Mouse (Mus musculus): ENCODE results near the gene Cdkal1. TPM values are rescaled to one million over a fixed set of nuclear protein-coding genes. Genes with fewer than 3 reads are reported as not detected.

Cdkal1 gene
- polyA plus RNA-seq, 1 experiment: 1.2 TPM

DNA sequence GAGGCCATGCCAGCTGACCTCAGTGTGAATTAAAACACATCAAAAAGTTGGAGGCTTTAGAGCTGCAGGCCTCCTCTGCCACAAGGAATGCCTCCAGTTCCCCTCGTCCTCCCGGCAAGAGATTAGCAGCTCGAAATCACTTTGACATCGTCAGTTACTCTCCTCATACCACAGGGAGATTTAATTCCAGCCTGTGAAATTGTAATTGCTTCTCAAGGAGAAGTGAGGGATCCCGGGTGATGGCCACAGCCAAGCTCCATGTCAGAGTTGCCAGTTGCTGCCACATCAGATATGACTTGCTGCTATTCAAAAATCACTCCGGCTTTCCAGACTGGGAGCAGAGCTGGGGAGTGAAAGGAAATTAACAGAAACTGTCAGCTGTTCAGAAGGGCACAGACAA, 548.1 kb downstream of the Cdkal1 start:
- Histone ChIP-seq H3K27me3 (ENCODE audit: control insufficient read depth, insufficient read depth, low read length) (no peaks in the 10 kb centered on the region), H3K4me1 (ENCODE audit: control insufficient read depth, insufficient read depth, insufficient read length) (no peaks in the 10 kb centered on the region), H3K27ac (ENCODE audit: insufficient read depth, low read length) (no peak overlapping the region), H3K4me3 (ENCODE audit: extremely low read depth, insufficient read depth, insufficient read length) (no peak overlapping the region), H3K36me3 (ENCODE audit: control insufficient read depth, insufficient read depth, low read length) (no peaks in the 10 kb centered on the region)
- 64% methylated on average over 6 of the region's 6 CpGs for WGBS
- TF ChIP-seq POLR2A (IDR thresholded peaks at IDR 0.05; ENCODE audit: low read depth, low read length): no peak
- no peak for TF ChIP-seq CTCF (IDR thresholded peaks at IDR 0.05; ENCODE audit: extremely low read depth, insufficient read depth, insufficient read length, insufficient replicate concordance)
- DNase-seq (ENCODE audit: low read depth in 1 of 2, low spot score in 2 of 2): no peak

DNA sequence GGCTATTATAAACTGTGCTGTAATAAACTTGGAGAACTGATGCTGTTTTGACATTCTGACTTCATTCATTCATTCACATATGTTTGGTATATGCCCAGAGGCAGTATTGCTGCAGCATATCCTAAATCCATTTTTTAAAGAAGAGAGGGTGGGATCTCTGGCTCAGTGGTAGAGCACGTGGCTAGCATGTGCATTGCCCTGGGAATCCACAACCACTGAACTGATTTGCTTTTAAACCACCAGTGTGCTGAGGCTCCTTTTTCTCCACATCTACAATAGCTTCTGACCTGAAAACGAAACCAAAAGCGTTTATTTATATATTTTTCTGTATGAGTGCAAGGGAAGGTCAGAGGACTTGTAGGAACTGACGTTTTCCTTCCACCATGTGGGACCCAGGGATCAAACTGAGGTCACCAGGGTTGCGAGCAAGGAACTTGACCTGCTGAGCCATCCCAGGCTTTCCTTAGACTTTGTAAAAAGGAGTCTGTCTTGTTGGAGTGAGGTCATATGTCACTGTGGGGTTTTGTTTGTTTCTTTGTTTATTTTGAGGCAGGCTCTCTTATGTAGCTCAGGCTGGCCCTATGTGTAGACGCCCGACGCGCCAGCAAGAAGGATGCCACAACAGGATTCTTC, 562.8 kb downstream of the Cdkal1 start:
- WGBS: 65% methylated on average over 9 of the region's 9 CpGs
- no peaks in the 10 kb centered on the region for H3K36me3 ChIP-seq (ENCODE audit: control insufficient read depth, insufficient read depth, low read length)
- no peak overlapping the region for H3K27ac ChIP-seq (ENCODE audit: insufficient read depth, low read length)
- no peak for DNase-seq (ENCODE audit: low read depth in 1 of 2, low spot score in 2 of 2)
- no peaks in the 10 kb centered on the region for H3K27me3 ChIP-seq (ENCODE audit: control insufficient read depth, insufficient read depth, low read length)
- H3K4me1 ChIP-seq (ENCODE audit: control insufficient read depth, insufficient read depth, insufficient read length): no peaks in the 10 kb centered on the region; the same call in 1 of the 2 replicates
- TF ChIP-seq CTCF (IDR thresholded peaks at IDR 0.05; ENCODE audit: extremely low read depth, insufficient read depth, insufficient read length, insufficient replicate concordance): no peak
- no peak for TF ChIP-seq POLR2A (IDR thresholded peaks at IDR 0.05; ENCODE audit: low read depth, low read length)
- H3K4me3 ChIP-seq (ENCODE audit: extremely low read depth, insufficient read depth, insufficient read length): no peak overlapping the region

DNA sequence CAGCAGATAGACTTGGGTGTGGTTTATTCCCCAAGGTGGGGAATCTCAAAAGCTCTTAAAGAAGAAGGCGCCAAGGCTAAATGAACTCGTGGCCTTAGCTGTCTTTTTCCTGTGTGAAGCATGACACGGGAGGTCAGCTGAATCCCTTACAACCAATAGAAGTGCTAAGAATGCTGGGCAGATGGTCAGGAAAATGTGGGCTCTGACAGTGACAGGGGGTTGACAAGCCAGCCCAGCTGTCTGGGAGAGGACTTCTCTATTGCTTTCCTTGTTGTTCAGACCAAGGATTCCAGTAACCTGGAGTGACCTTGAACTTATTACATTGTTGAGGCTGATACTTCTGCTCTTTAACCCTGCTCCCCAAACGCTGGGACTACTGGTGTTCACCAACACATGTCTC, 564.9 kb downstream of the Cdkal1 start:
- no peak for DNase-seq (ENCODE audit: low read depth in 1 of 2, low spot score in 2 of 2)
- Histone ChIP-seq H3K27me3 (ENCODE audit: control insufficient read depth, insufficient read depth, low read length) (no peaks in the 10 kb centered on the region), H3K27ac (ENCODE audit: insufficient read depth, low read length) (no peak overlapping the region), H3K4me1 (ENCODE audit: control insufficient read depth, insufficient read depth, insufficient read length) (no peaks in the 10 kb centered on the region; the same call in 1 of the 2 replicates), H3K4me3 (ENCODE audit: extremely low read depth, insufficient read depth, insufficient read length) (no peak overlapping the region), H3K36me3 (ENCODE audit: control insufficient read depth, insufficient read depth, low read length) (no peaks in the 10 kb centered on the region)
- TF ChIP-seq CTCF (IDR thresholded peaks at IDR 0.05; ENCODE audit: extremely low read depth, insufficient read depth, insufficient read length, insufficient replicate concordance): no peak
- TF ChIP-seq POLR2A (IDR thresholded peaks at IDR 0.05; ENCODE audit: low read depth, low read length): no peak
- 57% methylated on average over 4 of the region's 4 CpGs for WGBS

- WGBS: 65% methylated on average over 3 of the region's 3 CpGs
- H3K4me1 ChIP-seq (ENCODE audit: control insufficient read depth, insufficient read depth, insufficient read length): no peaks in the 10 kb centered on the region
- no peak for DNase-seq (ENCODE audit: low read depth in 1 of 2, low spot score in 2 of 2)
- no peak overlapping the region for H3K4me3 ChIP-seq (ENCODE audit: extremely low read depth, insufficient read depth, insufficient read length)
- H3K27ac ChIP-seq (ENCODE audit: insufficient read depth, low read length): no peak overlapping the region
- TF ChIP-seq POLR2A (IDR thresholded peaks at IDR 0.05; ENCODE audit: low read depth, low read length) (no peak), CTCF (IDR thresholded peaks at IDR 0.05; ENCODE audit: extremely low read depth, insufficient read depth, insufficient read length, insufficient replicate concordance) (no peak)
- no peaks in the 10 kb centered on the region for H3K36me3 ChIP-seq (ENCODE audit: control insufficient read depth, insufficient read depth, low read length)
- H3K27me3 ChIP-seq (ENCODE audit: control insufficient read depth, insufficient read depth, low read length): no peaks in the 10 kb centered on the region
These were observed 570.4 kb downstream of the Cdkal1 start for GRCm38 (mm10) chr13:29285058-29285457.

DNA sequence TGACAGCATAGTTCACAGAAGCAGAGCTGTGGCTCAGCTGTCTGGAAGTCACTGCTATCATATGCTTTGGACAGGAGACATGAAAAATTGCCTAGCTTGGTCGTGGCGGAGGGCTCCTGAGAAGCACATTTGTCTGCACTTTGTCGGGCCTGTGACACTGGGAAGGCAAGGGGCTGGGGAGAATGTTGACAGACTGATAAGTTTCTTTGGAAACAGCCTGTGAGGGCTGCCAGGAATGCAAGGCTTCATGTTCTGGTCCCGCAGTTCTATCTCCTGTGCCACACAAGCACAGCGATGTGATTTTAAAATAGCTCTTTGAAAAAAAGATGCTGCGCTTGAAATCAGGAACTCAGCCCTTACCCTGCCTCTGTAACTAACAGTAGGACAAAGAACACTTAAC, 573.9 kb downstream of the Cdkal1 start:
- DNase-seq (ENCODE audit: low read depth in 1 of 2, low spot score in 2 of 2): no peak
- H3K27me3 ChIP-seq (ENCODE audit: control insufficient read depth, insufficient read depth, low read length): no peaks in the 10 kb centered on the region
- TF ChIP-seq POLR2A (IDR thresholded peaks at IDR 0.05; ENCODE audit: low read depth, low read length): no peak
- no peak for TF ChIP-seq CTCF (IDR thresholded peaks at IDR 0.05; ENCODE audit: extremely low read depth, insufficient read depth, insufficient read length, insufficient replicate concordance)
- H3K4me3 ChIP-seq (ENCODE audit: extremely low read depth, insufficient read depth, insufficient read length): no peak overlapping the region
- WGBS: 80% methylated on average over 6 of the region's 6 CpGs
- no peaks in the 10 kb centered on the region for H3K36me3 ChIP-seq (ENCODE audit: control insufficient read depth, insufficient read depth, low read length)
- H3K27ac ChIP-seq (ENCODE audit: insufficient read depth, low read length): no peak overlapping the region
- H3K4me1 ChIP-seq (ENCODE audit: control insufficient read depth, insufficient read depth, insufficient read length): no peaks in the 10 kb centered on the region

- no peak for TF ChIP-seq POLR2A (IDR thresholded peaks at IDR 0.05; ENCODE audit: low read depth, low read length)
- no peak for TF ChIP-seq CTCF (IDR thresholded peaks at IDR 0.05; ENCODE audit: extremely low read depth, insufficient read depth, insufficient read length, insufficient replicate concordance)
- no peak overlapping the region for H3K4me3 ChIP-seq (ENCODE audit: extremely low read depth, insufficient read depth, insufficient read length)
- no peak for DNase-seq (ENCODE audit: low read depth in 1 of 2, low spot score in 2 of 2)
- no peaks in the 10 kb centered on the region for H3K27me3 ChIP-seq (ENCODE audit: control insufficient read depth, insufficient read depth, low read length)
- H3K27ac ChIP-seq (ENCODE audit: insufficient read depth, low read length): no peak overlapping the region
- WGBS: 82% methylated on average over 4 of the region's 4 CpGs
- H3K36me3 ChIP-seq (ENCODE audit: control insufficient read depth, insufficient read depth, low read length): no peaks in the 10 kb centered on the region
- no peaks in the 10 kb centered on the region for H3K4me1 ChIP-seq (ENCODE audit: control insufficient read depth, insufficient read depth, insufficient read length)
These were observed 577.3 kb downstream of the Cdkal1 start for GRCm38 (mm10) chr13:29278156-29278555.

DNA sequence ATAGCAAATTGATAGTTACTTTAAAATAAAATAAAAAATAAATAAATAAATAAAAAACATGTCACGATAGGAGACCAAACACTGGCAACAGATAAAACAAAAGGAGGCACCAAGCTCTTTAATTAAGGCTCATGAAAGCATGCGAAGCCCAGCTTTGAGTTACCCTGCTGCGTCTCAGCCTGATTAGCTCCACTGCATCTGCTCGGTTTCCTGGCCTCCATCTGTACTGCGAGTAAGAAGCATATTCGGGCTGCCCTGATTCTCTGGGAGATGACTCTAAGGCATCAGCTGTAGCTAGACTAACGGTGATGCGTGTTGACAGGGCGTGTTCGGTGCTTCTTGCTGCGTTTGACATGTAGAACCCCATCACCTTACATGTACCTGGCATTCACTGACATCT, 581.2 kb downstream of the Cdkal1 start:
- no peak overlapping the region for H3K4me3 ChIP-seq (ENCODE audit: extremely low read depth, insufficient read depth, insufficient read length)
- no peaks in the 10 kb centered on the region for H3K27me3 ChIP-seq (ENCODE audit: control insufficient read depth, insufficient read depth, low read length)
- H3K27ac ChIP-seq (ENCODE audit: insufficient read depth, low read length): no peak overlapping the region
- H3K4me1 ChIP-seq (ENCODE audit: control insufficient read depth, insufficient read depth, insufficient read length): no peaks in the 10 kb centered on the region
- H3K36me3 ChIP-seq (ENCODE audit: control insufficient read depth, insufficient read depth, low read length): no peaks in the 10 kb centered on the region
- TF ChIP-seq CTCF (IDR thresholded peaks at IDR 0.05; ENCODE audit: extremely low read depth, insufficient read depth, insufficient read length, insufficient replicate concordance): no peak
- TF ChIP-seq POLR2A (IDR thresholded peaks at IDR 0.05; ENCODE audit: low read depth, low read length): no peak
- 92% methylated on average over 11 of the region's 11 CpGs for WGBS
- DNase-seq (ENCODE audit: low read depth in 1 of 2, low spot score in 2 of 2): no peak
